Mouse (Mus musculus) CH12.LX (cell line): ENCODE results near the gene Arf5. TPM values are rescaled to one million over a fixed set of nuclear protein-coding genes. Genes with fewer than 3 reads are reported as not detected.

Source experiments
- DNase-seq: peaks from one replicate; pipeline ENCODE4 v3.0.0-alpha.2; 2013; ENCODE audit errors: extremely low read depth
- H3K27ac ChIP-seq: 2 replicates; pipeline ENCODE4 v1.5.1; 2012; ENCODE audit warnings: low read depth, mild to moderate bottlenecking, control low read depth, moderate library complexity; ENCODE audit not compliant: insufficient read depth
- H3K27me3 ChIP-seq: replicated peaks from 2 replicates; pipeline ENCODE3; 2012; ENCODE audit warnings: inconsistent platforms
- H3K36me3 ChIP-seq, 2 experiments: replicated peaks in 1 of 2; 2 replicates each; pipeline versions ENCODE3 to v1.6.1; 2012; ENCODE audit warnings: inconsistent platforms in 1 of 2, low read length in 1 of 2, mild to moderate bottlenecking in 1 of 2, mixed read lengths in 1 of 2, moderate library complexity in 1 of 2; ENCODE audit not compliant: control insufficient read depth in 1 of 2, insufficient read depth in 1 of 2
- H3K4me1 ChIP-seq, 2 experiments: 2 replicates each; pipeline ENCODE4 v1.6.1; 2012; ENCODE audit warnings: inconsistent platforms in 1 of 2, moderate library complexity in 1 of 2; ENCODE audit not compliant: insufficient read depth in 2 of 2, control insufficient read depth in 1 of 2
- H3K4me2 ChIP-seq: 2 replicates; pipeline ENCODE4 v1.6.1; 2012; ENCODE audit warnings: low read depth, mild to moderate bottlenecking, control low read depth; ENCODE audit not compliant: poor library complexity, insufficient read depth, severe bottlenecking
- H3K4me3 ChIP-seq, 3 experiments: fragments of 150-350 bp in 1 of 3; sonication (generic) in 1 of 3; replicated peaks in 1 of 3; 2 replicates each; pipeline versions ENCODE3 to v1.5.1; 2011 to 2012; ENCODE audit warnings: low read depth in 2 of 3, low read length in 2 of 3, mild to moderate bottlenecking in 2 of 3, moderate library complexity in 2 of 3, control low read depth in 1 of 3, improper control_type of control experiment in 1 of 3, inconsistent platforms in 1 of 3, mixed read lengths in 1 of 3; ENCODE audit not compliant: poor library complexity in 1 of 3
- H3K79me2 ChIP-seq: replicated peaks from 2 replicates; pipeline ENCODE4 v1.6.1; 2012; ENCODE audit warnings: mild to moderate bottlenecking, moderate library complexity; ENCODE audit not compliant: control insufficient read depth, poor library complexity, insufficient read depth, severe bottlenecking; ENCODE audit errors: extremely low read depth
- H3K9ac ChIP-seq: 2 replicates; pipeline ENCODE4 v1.6.1; 2012; ENCODE audit warnings: low read depth, mild to moderate bottlenecking, control low read depth, moderate library complexity; ENCODE audit not compliant: insufficient read depth
- H3K9me3 ChIP-seq: replicated peaks from 2 replicates; pipeline ENCODE3; 2012; ENCODE audit warnings: low read length, inconsistent platforms, mixed read lengths
- ELF1 ChIP-seq: IDR thresholded peaks from 2 replicates; pipeline ENCODE4 v1.6.1; 2014; ENCODE audit warnings: low read depth, mild to moderate bottlenecking, inconsistent platforms, low read length, improper control_type of control experiment
- EP300 ChIP-seq: IDR thresholded peaks from 2 replicates; pipeline ENCODE4 v1.6.1; 2011; ENCODE audit warnings: low read length, improper control_type of control experiment
- ETS1 ChIP-seq: conservative IDR thresholded peaks from 2 replicates; pipeline ENCODE4 v1.6.1; 2012; ENCODE audit warnings: low read depth, mild to moderate bottlenecking, inconsistent platforms, low read length, improper control_type of control experiment, moderate library complexity
- HCFC1 ChIP-seq: IDR thresholded peaks from 2 replicates; pipeline ENCODE4 v1.6.1; 2012; ENCODE audit warnings: low read depth, mild to moderate bottlenecking, inconsistent platforms, low read length, improper control_type of control experiment
- IRF4 ChIP-seq: IDR thresholded peaks from 2 replicates; pipeline ENCODE4 v1.6.1; 2014; ENCODE audit warnings: low read depth, mild to moderate bottlenecking, inconsistent platforms, low read length, improper control_type of control experiment
- MEF2A ChIP-seq: IDR thresholded peaks from 2 replicates; pipeline ENCODE4 v1.6.1; 2014; ENCODE audit warnings: low read depth, mild to moderate bottlenecking, inconsistent platforms, low read length, improper control_type of control experiment, borderline replicate concordance
- MYC ChIP-seq: IDR thresholded peaks from 2 replicates; pipeline ENCODE4 v1.6.1; 2011; ENCODE audit warnings: low read depth, mild to moderate bottlenecking, improper control_type of control experiment, low read length
- NRF1 ChIP-seq: IDR thresholded peaks from 2 replicates; pipeline ENCODE4 v1.6.1; 2014; ENCODE audit warnings: low read depth, mild to moderate bottlenecking, inconsistent platforms, low read length, improper control_type of control experiment, moderate library complexity
- SIN3A ChIP-seq: IDR thresholded peaks from 2 replicates; pipeline ENCODE4 v1.6.1; 2012; ENCODE audit warnings: low read length, improper control_type of control experiment, inconsistent platforms
- UBTF ChIP-seq: IDR thresholded peaks from 2 replicates; pipeline ENCODE4 v1.6.1; 2012; ENCODE audit warnings: low read depth, mild to moderate bottlenecking, inconsistent platforms, low read length, improper control_type of control experiment, moderate library complexity
- ZKSCAN1 ChIP-seq: IDR thresholded peaks from 2 replicates; pipeline ENCODE4 v1.6.1; 2012; ENCODE audit warnings: low read depth, inconsistent platforms, low read length, improper control_type of control experiment, borderline replicate concordance
- ZNF384 ChIP-seq: IDR thresholded peaks from 2 replicates; pipeline ENCODE4 v1.6.1; 2012; ENCODE audit warnings: low read depth, low read length, improper control_type of control experiment, inconsistent platforms
- dilution Hi-C: fragments of 300-500 bp; cut with MboI; formaldehyde crosslinking; loops from 2 replicates; pipeline ENCODE4 v1.14.3; 2020; ENCODE audit warnings: low sequenced_read_pairs; ENCODE audit not compliant: extremely low pct_unique_long_range_greater_than_20kb, extremely low pct_ligation_motif_present
- in situ Hi-C: fragments of 300-500 bp; cut with MboI; formaldehyde crosslinking; loops from 3 replicates; pipeline ENCODE4 v1.14.3; 2019; ENCODE audit warnings: low sequenced_read_pairs, low pct_ligation_motif_present, low pct_unique_long_range_greater_than_20kb, mixed read lengths
- polyA plus RNA-seq: library from polyadenylated mRNA; unstranded; fragments of >175 nt; gene quantifications from 2 replicates; pipeline ENCODE4 v1.2.1, GENCODE M21; 2012; ENCODE audit warnings: low read depth; ENCODE audit not compliant: insufficient read length
- total RNA-seq, 2 experiments: library from RNA; depleted of rRNA; stranded (reverse); fragments of 300-350 nt in 1 of 2; fragments of >200 nt in 1 of 2; gene quantifications; 2 replicates each; pipeline ENCODE4 v1.2.3; 2012 to 2014

Gene Arf5
- total and polyA plus RNA-seq, 3 experiments = 67.3 to 101 (median 99.7) TPM

DNA sequence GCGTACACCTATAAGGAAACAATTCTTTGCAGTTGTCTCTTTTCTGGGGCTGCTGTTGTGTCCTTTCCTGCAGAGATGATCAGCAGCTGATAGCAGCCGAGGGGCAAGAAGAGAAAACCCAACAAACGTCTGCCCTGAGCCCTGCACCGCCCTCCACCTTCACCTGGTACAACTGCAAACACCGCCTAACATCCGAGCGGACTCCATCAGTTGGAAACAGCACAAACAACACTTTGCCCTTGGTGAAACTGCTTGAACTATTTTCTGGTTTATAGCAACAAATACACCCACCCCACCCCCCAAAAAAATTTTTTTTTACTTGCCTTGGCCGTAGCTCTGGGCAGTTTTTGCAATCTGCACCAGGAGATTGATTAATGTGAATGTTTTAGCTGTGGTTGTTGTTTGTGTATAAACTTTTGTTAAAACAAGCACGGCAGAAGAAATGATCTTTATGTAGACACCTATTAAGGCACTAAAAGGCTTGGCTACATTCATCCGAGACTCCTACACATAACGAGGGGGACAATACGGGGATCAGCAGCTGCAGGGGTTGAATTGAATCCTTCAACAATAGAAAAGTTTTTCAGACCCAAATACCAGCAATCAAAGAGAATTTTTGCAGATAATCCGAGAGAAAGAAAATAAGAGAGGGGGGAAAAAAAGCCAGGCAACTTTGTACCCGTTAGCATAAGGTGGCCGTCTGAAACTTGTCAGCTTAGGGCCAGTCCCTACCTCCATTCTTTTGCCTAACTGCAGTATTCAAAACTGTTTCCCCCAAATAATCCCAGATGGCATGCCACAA lies 27.1 kb upstream of the Arf5 start:
- Histone ChIP-seq H3K27me3 (no peaks in the 10 kb centered on the region), H3K4me3 (no peak overlapping the region), H3K9ac (no peak overlapping the region), H3K4me2 (no peak overlapping the region), H3K36me3 (no peaks in the 10 kb centered on the region), H3K4me1 (peaks cover under 1 to 14% of the 10 kb centered on the region in 2 experiments; a peak in 1 of 4 replicates), H3K9me3 (peaks cover 5% of the 10 kb centered on the region), H3K79me2 (no peaks in the 10 kb centered on the region), H3K27ac (no peak overlapping the region)
- dilution Hi-C loops = no loop called here
- TF ChIP-seq MEF2A (0 out of 2 replicates have a peak, but pooled peaks have one; percentile 13), ZKSCAN1 (no peak)
- peak; percentile 33 for DNase-seq
- in situ Hi-C loops = loop anchor here (10.0 to 25.0 kb wide), 2 partner anchors 251 to 734 kb away; no protein-coding TSS in a partner anchor

GRCm38 (mm10) chr6:28396853-28397457 lies 26.4 kb upstream of the Arf5 start:
- Histone ChIP-seq H3K79me2 (no peaks in the 10 kb centered on the region), H3K9me3 (peaks cover 5% of the 10 kb centered on the region), H3K27me3 (no peaks in the 10 kb centered on the region), H3K27ac (no peak overlapping the region), H3K4me3 (no peak overlapping the region), H3K4me2 (no peak overlapping the region), H3K4me1 (peaks cover 0 to 14% of the 10 kb centered on the region in 2 experiments; a peak in 1 of 4 replicates), H3K9ac (no peak overlapping the region), H3K36me3 (no peaks in the 10 kb centered on the region)
- TF ChIP-seq EP300 (0 out of 2 replicates have a peak, but pooled peaks have one; percentile 14), ETS1 (no peak), ZKSCAN1 (no peak), IRF4 (0 out of 2 replicates have a peak, but pooled peaks have one; percentile 40)
- in situ Hi-C loops = loop anchor here (10.0 to 25.0 kb wide), 2 partner anchors 252 to 735 kb away; no protein-coding TSS in a partner anchor
- dilution Hi-C loops = no loop called here
- DNase-seq = no peak

GRCm38 (mm10) chr6:28397681-28398203 lies 25.6 kb upstream of the Arf5 start, which contains the start of gene Zfp800:
TSS of gene Zfp800 (minus strand) at chr6:28398005.
- Histone ChIP-seq H3K36me3 (no peaks in the 10 kb centered on the region), H3K79me2 (no peaks in the 10 kb centered on the region), H3K27ac (no peak within 1 kb of the TSS), H3K4me3 (no peak within 1 kb of the TSS), H3K27me3 (no peaks in the 10 kb centered on the region), H3K9me3 (peaks cover 5% of the 10 kb centered on the region), H3K9ac (no peak within 1 kb of the TSS), H3K4me2 (no peak within 1 kb of the TSS), H3K4me1 (peaks cover 0 to 14% of the 10 kb centered on the region in 2 experiments; a peak in 1 of 4 replicates)
- no peak for DNase-seq
- no peak for TF ChIP-seq HCFC1
- TF ChIP-seq NRF1 = no peak
- no peak for TF ChIP-seq SIN3A
- no peak for TF ChIP-seq UBTF
- TF ChIP-seq MYC = no peak
- no peak for TF ChIP-seq ZNF384
- TF ChIP-seq ELF1 = no peak
- in situ Hi-C loops (loop anchor here (10.0 to 25.0 kb wide), 2 partner anchors 253 to 735 kb away; no protein-coding TSS in a partner anchor), dilution Hi-C loops (no loop called here)
